Mouse (Mus musculus) left cerebral cortex, adult 2 months (tissue): ENCODE results near the gene Osbpl10. TPM values are rescaled to one million over a fixed set of nuclear protein-coding genes. Genes with fewer than 3 reads are reported as not detected.

Source experiments
- DNase-seq, 2 experiments: peaks; one replicate each; pipeline ENCODE4 v3.0.0; 2021 to 2022; ENCODE audit warnings: low spot score in 2 of 2, mixed read lengths in 1 of 2; ENCODE audit errors: extremely low spot score in 1 of 2
- H3K27ac ChIP-seq: fragments of 200-600 bp; 2 replicates; pipeline ENCODE4 v1.8.1; 2022
- H3K4me3 ChIP-seq: fragments of 200-600 bp; 2 replicates; pipeline ENCODE4 v1.8.1; 2022
- CTCF ChIP-seq: fragments of 200-600 bp; IDR thresholded peaks from 2 replicates; pipeline ENCODE4 v1.8.1; 2022; ENCODE audit warnings: antibody characterized with exemption, mild to moderate bottlenecking, moderate library complexity
- intact Hi-C: fragments of 180-260 bp; cut with DNase I; formaldehyde crosslinking; loops from one replicate; pipeline ENCODE4 v1.15.1; 2025
- total RNA-seq, 2 experiments: library from RNA; stranded (reverse); gene quantifications; 2 replicates each; pipeline ENCODE4 v1.2.3; 2021

Gene Osbpl10
- total RNA-seq, 2 experiments from 2014 or later: 48.5 to 56.3 TPM

DNA sequence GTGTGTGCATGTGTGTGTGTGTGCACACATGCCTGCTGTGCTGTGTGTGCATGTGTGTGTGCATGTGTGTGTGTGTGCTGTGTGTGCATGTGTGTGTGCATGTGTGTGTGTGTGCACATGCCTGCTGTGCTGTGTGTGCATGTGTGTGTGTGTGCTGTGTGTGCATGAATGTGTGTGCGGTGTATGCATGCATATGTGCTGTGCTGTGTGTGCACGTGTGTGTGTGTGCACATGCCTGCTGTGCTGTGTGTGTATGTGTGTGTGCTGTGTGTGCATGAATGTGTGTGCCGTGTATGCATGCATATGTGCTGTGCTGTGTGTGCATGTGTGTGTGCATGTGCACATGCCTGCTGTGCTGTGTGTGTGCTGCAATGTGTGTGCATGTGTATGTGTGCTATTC is 9.7 kb downstream of the Osbpl10 start:
- no peak overlapping the region for H3K4me3 ChIP-seq
- TF ChIP-seq CTCF: no peak
- H3K27ac ChIP-seq: no peak overlapping the region
- intact Hi-C loops: no loop called here
- no peak for DNase-seq

DNA sequence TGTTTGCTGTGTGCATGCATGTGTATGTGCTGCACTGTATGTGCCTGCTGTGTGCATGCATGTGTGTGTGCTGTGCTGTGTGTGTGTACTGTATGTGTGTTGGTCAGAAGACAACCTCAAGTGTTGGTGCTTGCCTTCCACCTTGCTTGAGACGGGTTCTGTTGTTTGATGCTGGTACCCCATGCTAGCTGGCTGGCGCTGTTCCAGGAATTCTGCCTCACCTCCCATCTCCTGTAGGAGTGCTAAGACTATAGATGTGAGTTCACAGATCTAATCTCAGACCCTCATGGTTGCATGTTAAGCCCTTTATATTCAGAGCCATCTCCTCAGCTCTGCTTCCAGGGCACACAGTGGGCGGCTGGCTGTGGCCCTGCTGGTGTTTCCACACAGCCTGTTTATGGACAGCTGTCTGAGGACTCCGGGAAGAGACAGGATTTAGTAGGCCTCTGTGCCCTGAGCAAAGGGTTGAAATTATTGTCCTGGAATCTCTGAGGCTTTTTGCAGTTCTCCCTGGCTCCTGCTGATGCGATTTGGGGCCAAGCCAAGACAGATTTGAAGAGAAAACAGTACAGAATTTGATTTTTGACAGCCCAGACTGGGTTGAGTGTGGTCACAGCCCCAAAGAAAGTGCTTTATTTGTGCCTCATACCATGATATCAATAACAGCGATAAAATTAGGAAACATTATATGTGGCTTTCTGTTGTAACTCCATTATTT is 10.4 kb downstream of the Osbpl10 start:
- Histone ChIP-seq H3K4me3 (no peak overlapping the region), H3K27ac (peak overlapping the region; percentile 41)
- intact Hi-C loops: no loop called here
- TF ChIP-seq CTCF: no peak
- peak in 1 of 2 experiments; percentile 26 for DNase-seq

DNA sequence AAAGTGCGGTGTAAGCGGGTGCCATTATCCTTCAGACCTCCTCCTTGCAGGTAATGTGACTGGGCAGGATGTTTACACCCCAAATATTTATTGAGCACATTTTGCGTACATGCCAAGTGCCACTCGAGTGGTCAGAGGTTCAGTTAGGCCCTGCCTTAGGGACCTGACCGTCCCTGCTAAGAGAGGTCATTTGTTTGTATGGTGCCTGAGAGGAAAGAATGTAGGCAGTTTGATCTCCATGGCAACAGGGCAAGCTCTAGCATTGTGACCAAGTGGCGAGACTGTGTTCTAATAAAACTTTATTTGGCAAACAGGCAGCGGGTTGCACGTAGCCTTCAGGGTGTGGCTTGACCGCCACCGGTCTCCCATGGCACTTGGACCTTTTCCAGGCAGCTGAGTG is 12.1 kb downstream of the Osbpl10 start:
- intact Hi-C loops: no loop called here
- TF ChIP-seq CTCF: no peak

DNA sequence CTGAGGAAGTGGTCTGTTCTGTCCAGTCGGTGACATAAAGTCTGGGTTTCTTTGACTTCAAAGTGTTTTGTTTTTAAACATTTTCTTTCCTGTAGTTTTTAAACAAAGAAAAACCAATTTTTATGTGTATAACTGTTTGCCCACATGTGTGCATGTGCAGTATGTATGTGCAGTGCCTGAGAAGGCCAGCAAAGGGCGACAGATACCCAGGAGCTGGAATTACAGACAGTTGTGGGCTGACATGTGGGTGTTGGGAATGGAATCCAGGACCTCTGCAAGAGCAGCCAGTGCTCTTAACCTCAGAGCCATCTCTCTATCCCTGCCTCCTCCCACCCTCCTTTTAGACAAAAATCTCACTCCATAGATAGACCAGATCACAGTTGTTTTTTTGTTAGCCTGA is 14.2 kb downstream of the Osbpl10 start:
- no peak overlapping the region for H3K27ac ChIP-seq
- intact Hi-C loops: no loop called here
- no peak for DNase-seq
- H3K4me3 ChIP-seq: no peak overlapping the region
- TF ChIP-seq CTCF: no peak

More for the DNA sequence above, 12.1 kb downstream of the Osbpl10 start:
- Histone ChIP-seq H3K4me3 (no peak overlapping the region), H3K27ac (no peak overlapping the region)
- no peak for DNase-seq

DNA sequence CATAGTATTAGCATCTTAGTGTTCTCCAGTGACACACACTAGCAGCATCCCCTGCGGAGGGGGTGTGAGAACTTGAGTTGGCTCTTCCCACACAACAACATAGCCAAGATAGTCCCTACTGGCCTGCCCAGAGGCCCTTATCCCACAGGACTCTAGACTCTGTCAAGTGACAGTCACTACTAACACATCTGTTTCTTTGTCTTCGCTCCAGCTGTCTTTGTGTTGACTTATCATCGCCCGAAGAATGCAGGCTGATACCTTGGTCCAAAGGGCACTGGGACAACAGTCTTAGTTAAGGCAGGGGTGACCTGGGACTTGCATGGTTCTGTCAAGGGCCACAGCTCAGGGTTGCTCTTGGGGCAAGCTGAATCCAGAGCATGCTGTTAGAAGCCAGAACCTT is 16.9 kb downstream of the Osbpl10 start:
- Histone ChIP-seq H3K4me3 (no peak overlapping the region), H3K27ac (no peak overlapping the region)
- no peak for DNase-seq
- intact Hi-C loops: no loop called here
- TF ChIP-seq CTCF: no peak

DNA sequence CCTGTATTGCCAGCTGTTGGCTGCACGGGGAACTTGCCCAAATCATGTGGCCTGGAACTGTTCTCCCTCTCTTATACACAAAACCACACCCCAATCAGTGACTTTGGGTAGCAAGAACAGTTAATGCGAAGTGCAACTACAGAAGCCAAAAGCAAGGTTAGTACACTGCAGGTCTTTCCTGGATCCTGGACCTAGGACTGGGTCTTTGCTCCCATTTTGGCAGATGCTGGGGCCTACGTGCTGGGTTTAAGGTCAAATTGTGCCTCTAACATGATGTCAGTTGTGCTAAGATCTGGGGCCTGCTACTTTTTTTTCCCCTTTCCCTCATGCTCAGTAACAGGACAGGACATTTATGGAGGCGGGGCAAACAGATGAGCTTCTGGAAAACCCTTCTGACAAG is 17.3 kb downstream of the Osbpl10 start:
- no peak for TF ChIP-seq CTCF
- intact Hi-C loops: no loop called here
- H3K4me3 ChIP-seq: no peak overlapping the region
- no peak overlapping the region for H3K27ac ChIP-seq
- no peak for DNase-seq

DNA sequence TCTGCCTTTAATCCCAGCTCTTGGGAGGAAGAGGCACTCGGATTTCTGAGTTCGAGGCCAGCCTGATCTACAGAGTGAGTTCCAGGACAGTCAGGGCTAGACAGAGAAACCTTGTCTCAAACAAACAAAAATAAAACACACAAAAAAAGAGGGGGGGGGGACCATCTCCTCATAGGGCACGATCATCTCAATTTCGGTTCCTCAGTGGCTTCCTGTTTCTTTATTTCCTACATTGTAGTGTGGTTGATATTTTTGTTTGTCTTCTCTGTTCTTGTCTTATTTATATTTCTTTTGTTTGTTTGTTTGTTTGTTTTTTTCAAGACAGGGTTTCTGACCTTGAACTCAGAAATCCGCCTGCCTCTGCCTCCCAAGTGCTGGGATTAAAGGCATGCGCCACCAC is 18.1 kb downstream of the Osbpl10 start:
- TF ChIP-seq CTCF: no peak
- no peak for DNase-seq
- intact Hi-C loops: no loop called here

DNA sequence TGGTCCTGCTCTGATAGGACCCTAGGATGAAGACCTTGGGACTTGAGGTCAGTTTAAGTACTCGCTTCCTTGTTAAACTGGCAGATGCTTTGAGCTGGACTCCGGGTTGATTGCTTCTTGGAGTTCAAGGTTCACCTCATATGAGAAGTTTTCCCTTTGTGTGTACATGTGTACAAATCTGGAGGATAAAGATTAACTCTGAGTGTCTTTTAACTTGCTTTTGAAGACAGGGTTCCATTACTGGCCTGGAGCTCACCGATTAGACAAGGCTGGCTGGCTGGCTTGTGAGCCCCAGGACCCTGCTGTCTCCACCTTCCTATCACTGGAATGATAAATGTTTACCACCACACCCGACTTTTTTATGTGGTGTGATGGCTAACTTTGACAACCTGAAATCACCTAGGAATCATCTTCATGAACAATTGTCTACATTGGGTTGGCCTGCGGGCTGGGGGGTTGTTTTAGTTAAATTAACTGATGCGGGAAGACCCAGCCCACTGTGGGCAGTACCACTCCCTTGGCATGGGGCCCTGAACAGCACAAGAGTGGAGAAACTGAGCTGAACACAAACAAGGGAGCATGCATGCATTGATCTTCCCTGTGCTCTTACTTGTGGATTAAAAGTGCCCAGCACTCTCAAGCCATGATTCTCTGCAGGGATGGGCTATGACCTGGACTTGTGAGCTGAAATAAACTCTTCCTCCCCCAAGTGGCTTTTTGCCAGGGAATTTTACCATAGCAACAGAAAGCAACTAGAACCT is 20.8 kb downstream of the Osbpl10 start:
- intact Hi-C loops: no loop called here
- no peak for TF ChIP-seq CTCF
- DNase-seq: no peak
- Histone ChIP-seq H3K4me3 (no peak overlapping the region), H3K27ac (no peak overlapping the region)

More for the DNA sequence above, 18.1 kb downstream of the Osbpl10 start:
- H3K27ac ChIP-seq: no peak overlapping the region
- no peak overlapping the region for H3K4me3 ChIP-seq

DNA sequence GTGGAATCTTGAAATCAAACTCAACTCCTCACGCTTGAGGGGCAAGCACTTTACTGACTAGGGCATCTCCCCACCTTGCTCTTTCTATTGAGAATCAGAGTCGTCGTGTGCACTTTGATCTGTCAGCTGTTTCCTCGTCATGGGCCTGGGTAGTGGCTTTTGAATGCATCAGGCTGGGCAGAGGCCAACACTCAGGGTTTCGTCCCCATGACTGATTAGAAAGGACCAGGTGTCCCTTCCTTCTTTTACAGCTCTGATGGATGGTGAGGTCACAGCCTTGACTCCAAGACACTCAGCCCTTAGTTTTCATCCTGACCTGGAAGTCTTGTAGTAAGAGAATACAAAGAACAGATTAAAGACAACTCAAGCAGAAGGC is 21.4 kb downstream of the Osbpl10 start:
- Histone ChIP-seq H3K4me3 (no peak overlapping the region), H3K27ac (no peak overlapping the region)
- intact Hi-C loops: no loop called here
- no peak for TF ChIP-seq CTCF
- DNase-seq: no peak

DNA sequence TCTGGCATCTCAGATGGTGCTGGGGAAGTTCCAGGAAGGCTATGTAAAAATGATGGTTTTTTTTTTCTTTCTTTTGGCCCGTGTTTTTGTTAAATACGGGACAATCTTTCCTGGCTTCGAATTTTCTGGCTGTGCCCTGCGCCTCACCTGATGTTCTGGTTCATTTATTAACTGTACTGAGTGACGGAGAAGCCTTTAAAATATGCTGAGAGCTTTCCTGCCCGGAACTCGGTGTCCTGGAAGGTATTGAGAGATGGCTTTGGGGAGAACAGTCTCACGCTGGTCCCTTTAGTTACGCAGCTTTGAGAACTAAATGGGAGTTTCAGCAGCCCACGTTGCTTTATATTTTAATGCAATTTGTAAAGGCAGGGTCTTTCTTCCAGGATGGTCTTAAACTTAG is 27.1 kb downstream of the Osbpl10 start:
- Histone ChIP-seq H3K4me3 (no peak overlapping the region), H3K27ac (no peak overlapping the region)
- intact Hi-C loops: no loop called here
- no peak for TF ChIP-seq CTCF
- DNase-seq: no peak

DNA sequence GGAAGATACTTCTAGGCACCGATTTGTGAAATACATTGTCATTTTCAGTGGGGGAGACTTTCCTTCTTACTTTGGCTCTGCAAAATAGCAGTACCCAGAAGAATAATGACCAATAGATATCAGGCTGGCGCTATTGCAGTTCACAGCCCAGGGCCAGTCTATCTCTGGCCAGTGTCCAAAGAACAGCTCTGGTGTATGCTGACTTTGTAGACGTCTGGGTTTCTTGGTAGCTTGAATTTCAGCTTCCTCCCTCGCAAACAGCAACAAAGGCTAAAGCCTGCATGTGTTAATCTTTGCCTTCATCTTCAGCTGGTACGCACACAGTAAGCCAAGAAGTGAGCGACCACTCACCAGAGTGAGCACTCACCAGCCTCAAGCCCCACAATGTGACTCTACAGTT is 29.4 kb downstream of the Osbpl10 start:
- no peak for TF ChIP-seq CTCF
- Histone ChIP-seq H3K4me3 (no peak overlapping the region), H3K27ac (no peak overlapping the region)
- no peak for DNase-seq
- intact Hi-C loops: loop anchor here (1.0 kb wide), 1 partner anchor 29 kb away; the partner anchor contains the start of gene Osbpl10

DNA sequence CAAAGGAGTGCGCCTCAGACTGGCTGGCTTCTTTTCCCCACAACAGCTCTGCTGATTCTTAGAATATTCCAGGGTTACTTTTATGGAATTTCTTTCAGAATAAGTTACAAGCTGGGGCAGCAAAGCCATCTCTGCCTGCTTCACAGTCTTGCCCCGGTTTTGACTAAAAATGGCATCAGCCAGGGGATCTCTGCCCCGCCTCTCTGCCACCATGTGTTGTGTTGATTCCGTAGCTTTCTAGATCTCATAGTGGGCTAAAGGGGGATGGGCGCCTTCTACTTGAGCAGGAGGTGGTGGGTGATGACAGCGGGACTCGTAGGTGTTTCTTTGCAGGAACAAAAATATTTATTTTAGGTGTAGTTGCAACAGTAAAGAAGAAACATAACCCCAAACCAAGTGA is 29.8 kb downstream of the Osbpl10 start:
- intact Hi-C loops: loop anchor here (1.0 kb wide), 1 partner anchor 30 kb away; the partner anchor contains the start of gene Osbpl10
- Histone ChIP-seq H3K4me3 (no peak overlapping the region), H3K27ac (no peak overlapping the region)
- DNase-seq: peak; percentile 37 to 38
- TF ChIP-seq CTCF: no peak
